Mouse (Mus musculus): ENCODE measurements at regions not wholly inside any gene's neighbourhood (a gene's known extent, or its start where the extent isn't known, plus 50 kb on each side); places are given as distances from the start of the nearest gene placed in this dataset.

DNA sequence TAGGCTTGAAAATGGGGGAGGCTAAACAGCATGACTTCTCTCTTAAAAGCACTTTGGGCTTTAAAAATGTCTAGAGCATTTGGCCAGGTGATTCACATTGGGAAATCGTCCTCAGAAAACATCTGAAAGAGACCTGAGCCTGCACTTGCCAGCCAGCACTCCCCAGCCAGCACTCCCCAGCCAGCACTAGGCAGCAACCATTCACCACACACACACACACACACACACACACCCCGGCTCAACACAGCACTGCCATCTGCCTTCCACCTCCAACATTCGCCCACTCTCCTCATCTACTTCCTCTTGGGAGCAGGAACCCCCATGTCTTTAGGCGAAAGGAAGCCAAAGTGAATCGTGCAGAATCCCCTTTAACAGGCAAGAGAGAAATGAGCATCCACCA, 85.4 kb downstream of the Atp23 start:
- no peak for DNase-seq (ENCODE audit: low spot score)

DNA sequence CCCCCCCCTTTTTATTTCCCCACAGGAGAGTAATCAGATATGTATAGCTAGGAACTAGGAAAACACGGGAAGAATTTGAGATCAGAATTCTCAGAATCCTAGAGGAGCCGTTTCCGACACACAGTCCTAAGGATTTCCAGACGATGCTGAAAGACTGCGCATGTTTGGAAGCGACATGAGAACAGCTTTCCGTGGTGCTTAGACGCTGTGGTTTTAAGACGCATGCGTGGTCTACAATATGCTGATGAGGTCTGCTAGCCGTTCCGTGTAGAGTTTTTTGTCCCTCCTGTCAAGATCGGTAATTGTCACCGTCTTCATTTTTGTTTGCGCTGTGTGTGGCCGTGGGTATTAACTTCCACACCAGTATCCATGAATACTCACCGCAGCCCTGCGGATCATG, 86.2 kb downstream of the Atp23 start:
- no peak for DNase-seq (ENCODE audit: low spot score)

DNA sequence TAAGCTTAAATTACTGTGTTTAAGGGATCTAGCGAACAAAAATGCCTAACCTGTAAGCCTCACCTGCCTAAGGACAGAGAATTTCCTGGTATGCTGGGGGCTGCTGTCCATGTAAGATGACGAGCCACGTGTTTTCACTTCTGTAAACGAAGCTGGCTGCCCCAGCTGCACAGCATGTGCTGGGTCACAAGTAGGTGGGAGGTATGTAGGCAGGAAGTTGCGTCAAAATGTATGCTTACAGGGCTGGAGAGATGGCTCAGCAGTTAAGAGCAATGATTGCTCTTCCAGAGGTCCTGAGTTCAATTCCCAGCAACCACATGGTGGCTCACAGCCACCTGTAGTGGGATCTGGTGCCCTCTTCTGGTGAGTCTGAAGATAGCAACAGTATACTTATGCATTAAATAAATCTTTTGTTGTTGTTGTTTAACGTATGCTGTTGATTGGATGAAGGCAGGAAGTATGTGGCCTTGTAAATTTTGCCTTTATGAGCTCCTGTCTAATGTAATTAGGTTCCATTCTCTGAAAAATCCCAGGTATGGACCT, 88.0 kb downstream of the Atp23 start:
- DNase-seq (ENCODE audit: low spot score), result no peak

DNA sequence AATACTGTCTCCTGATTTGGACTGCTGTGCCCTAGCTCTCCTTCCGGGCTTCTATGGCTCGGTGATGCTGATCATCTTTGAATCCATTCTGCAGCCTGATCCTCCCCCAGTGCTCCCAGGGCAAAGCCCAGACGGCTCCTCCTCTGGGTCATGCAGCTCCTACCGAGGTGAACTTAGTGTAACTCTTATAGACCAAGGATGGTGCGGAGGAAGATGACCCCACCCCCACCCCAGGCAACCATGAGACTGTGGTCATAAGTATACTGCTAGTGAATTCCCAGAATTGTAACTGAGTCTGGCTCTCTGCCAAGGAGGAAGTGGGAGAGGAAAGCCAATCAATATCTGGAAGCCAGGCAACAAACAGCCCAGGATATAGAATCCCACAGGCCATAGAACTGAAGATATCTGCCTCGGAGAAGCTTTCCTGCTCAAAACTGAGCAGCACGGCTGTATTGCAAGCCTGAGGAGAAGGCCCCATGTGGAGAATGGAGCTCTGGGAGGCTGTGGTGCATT, 88.9 kb downstream of the Atp23 start:
- DNase-seq (ENCODE audit: low spot score), result no peak

DNA sequence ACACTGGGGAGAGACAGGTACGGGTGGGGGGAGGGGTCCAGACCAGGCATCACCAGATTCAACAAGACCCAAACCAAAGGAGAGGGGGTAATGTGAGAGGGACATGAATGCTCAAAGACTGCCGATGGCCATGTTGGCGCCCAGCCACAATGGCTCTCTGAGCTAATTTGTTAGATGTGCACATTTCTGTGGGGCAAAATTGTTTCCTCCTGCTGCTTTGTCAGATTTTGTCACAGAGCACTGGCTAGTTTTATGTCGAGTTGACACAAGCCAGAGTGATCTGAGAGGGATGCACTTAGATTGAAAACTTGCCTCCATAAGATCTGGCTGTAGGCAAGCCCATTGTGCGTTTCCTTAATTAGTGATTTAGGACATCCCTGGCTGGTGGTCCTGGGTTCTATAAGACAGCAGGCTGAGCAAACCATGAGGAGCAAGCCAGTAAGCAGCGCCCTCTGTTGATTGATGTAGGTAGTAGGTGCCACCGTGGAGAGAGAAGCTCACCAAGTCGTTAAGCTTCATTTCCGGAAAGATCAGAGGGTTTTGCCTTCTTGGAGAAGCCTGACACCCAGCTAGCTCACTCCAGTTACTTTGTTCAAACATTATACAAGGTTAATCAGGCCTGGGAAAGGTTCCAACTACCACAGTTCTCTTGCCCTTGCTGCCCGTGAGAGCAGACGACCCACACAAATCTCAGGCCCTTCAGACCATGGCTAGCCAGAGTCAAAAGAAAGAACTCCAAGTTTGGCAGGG, 90.6 kb downstream of the Atp23 start:
- DNase-seq (ENCODE audit: low spot score), result no peak

DNA sequence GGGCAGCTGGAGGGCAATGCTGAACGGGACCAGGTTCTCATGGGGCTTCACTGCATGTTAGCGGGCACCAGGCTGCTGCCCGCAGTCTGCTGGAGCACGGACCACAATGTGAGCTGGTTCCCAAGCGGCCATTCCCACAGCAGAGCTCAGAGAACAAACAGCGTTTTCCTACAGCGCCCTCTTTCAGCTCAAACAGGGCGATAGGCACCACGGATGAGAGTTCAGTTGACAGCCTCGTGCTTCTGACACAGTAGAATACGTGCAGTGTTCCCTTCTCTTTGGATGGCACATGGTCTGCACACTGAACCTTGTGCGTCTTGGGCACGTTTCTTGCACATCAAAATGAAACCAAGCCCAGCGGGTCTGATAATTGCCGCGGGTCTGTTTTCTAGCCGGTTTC, 91.6 kb downstream of the Atp23 start:
- no peak for DNase-seq (ENCODE audit: low spot score)

DNA sequence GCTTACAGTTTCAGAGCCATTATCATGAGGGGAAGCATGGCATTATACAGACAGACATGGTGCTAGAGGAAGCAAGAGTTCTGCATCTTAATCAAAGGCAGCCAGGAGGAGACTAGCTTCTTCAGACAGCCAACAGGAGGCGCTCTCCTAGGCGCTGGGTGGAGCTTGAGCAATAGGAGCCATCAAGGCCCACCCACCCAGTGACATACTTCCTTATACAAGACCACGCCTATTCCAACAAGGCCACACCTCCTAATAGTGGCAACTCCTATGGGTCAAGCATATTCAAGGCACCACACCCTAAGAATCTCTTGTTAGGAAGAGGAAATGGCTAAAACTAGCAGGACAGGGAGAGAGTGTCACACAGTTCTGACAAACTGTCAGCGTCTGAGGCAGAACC, 94.3 kb downstream of the Atp23 start:
- DNase-seq (ENCODE audit: low spot score), result no peak

DNA sequence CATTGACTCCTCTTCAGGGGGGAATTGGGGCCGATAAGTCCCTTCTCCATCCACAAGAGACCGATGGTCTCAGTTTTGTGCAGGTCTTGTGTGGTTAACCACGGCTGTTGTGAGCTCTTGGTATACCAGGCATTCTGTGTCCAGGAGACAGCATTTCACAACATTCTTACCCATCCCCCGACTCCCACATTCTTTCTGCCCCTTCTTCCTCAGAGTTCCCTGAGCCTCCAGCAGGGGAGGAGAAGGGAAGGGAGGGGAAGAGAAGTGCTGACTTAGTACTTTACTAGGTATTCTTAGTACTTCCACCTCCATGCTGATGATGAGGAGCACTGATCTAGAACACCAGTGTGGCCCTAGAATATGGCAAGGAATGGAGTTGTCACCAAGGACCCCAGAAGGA, 98.4 kb downstream of the Atp23 start:
- no peak for DNase-seq (ENCODE audit: low spot score)

DNA sequence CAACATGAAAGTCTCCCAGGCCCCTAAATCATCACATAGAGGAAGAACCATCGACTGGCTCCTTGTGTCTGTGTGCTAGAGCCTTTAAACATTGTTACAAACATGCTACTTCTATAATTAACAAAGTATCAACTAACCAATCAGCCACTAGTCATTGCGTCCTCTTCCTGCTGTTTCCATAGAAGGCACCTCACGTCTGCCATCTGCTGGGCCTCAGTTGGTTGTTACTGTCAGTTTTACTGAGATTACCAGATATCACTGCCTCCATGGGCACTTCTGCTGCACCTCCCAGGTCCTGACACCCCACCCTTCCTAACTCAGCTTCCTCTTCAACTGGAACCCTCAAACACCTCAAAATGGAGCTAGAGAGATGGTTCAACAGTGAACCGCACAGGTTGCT, 101.8 kb downstream of the Atp23 start:
- DNase-seq (ENCODE audit: low spot score), result no peak

DNA sequence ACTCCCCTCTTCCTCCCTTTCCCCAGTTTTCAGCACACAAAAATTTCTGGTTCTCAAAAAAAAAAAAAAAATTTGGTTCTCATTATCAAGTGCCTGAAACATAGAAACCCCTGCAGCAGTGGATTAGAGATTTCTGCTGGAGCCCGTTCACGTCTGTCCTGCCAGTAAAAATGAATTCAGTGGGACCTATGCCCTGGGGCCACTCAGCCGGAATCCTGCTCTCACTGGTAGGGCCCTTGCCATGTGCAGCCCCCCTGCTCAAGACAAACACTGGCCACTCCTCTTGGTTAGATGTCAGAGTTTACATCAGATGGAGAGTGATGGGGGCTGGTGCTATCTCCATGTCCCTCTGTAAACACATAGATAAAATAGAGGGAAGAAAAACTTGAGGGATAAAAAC, 108.0 kb downstream of the Atp23 start:
- no peak for DNase-seq (ENCODE audit: low spot score)

DNA sequence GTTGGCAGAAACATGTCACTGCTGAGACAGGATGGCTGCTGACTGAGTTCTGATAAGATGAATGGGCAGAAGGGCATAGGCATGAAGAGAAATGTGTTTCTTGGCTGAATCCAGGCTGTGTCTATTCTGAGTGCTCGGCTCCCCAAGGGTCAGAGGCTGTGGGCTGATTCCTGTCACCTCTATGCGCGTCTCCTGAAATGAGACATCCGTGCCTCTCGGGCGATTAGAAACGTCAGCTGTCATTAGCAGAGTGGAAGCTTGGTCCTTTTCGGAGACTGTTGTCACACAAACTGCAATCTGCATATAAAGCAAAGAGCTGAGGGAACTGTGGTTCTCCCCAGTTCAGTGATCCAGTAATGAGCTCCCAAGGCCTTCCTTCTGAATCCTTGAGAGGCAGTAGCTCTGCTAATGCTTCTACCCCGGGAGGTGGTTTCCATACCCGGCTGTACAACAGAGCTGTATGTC, 108.8 kb downstream of the Atp23 start:
- DNase-seq (ENCODE audit: low spot score), result no peak

DNA sequence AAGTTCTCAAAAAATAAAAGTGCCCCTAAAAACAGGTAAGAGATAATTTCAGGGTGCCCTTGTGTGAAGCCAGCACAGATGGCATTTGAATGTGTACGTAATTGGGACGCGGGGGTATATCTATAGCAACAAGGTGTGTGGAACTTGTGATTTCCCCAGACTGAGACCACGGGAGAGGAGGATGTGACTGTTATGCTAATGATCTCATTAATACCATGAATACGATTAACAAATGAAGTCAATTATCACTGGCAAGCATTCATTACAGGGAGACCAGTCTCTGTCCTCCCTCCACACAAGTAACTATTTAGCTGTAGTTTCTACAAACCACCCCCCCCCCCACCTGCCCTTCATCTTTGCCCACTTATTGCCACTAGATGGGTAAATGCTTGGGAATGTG, 112.9 kb downstream of the Atp23 start:
- no peak for DNase-seq (ENCODE audit: low spot score)

DNA sequence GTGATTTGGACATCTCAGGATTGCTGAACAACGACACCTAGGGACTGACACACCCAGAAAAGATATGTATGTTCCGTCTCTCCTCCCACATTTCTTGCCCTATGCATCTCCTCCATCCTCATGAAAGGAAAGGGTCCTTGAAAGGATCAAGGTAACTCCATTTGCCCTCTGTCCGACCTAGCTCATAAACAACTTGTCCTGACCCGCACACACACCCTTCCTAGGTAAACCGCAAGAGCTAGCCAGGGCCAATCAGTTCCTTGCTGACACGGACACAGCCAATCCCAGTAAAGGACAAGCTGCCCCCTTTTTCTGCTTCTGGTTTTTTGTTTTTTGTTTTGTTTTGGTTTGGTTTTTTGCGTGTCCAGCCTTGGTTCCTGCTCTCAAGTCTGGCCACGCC, 118.0 kb downstream of the Atp23 start:
- no peak for DNase-seq (ENCODE audit: low spot score)

DNA sequence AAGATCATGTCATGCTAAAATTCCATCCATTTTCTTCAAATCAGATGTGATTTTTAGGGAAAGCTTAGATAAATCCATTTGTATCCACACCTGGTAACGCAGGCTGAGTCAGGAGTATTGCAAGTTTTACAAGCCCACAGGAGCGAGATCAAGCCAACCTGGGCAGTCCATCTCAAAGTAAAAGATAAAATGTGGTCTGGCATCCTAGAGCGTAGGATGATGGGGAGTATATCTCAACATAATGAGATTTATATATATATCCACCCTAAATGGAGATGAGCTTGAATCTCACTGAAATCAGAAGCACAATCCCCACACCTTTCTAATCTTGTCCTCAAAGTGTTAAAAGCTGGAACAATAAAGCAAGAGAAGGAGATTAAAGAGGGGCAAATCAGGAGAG, 124.6 kb downstream of the Atp23 start:
- no peak for DNase-seq (ENCODE audit: low spot score)

DNA sequence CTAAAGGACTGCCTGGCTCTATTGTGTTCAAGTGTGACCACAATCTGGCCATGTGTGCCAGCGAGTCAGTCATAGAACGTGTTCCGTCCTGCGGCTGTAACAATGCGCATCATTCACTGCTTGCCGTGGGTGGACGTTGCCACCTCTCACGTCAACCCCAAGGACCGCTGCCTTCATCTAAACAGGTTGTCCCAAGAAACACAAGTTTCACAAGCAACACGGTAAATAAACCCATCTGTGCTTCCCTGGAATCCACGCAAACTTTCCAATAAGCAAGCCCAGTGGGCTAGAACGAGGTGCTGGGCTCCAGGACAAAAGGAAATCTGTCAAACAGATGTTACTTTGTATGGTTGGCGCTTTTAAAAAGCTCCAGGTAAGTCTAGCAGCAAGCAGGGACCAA, 125.2 kb downstream of the Atp23 start:
- no peak for DNase-seq (ENCODE audit: low spot score)

DNA sequence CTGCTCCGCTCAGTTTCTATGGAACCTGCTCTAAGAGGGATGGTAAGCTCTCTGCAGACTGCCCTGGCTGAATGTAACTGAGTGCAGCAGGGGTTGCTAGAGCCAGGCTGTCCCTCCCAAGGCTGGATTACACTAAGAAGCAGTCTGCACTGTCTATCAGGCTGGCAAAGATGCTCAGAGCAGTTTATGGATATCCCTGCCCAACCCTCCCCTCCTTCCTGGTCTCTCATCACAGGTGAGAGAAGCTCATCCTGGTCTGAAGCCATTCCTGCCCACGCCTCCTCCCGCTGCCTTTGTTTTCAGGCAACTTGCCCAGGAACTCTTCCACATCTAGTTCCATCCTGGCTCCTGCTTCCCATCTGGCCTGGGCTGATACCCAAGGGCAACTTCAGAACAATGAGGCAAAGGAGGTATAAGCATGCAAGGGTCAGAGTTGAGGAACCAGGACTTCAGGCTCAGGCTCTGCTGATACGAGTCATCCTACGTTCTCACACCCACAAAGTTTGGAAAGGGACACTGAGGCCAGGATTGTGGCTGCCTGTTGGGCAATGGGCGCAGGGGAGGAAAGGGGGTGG, 130.6 kb downstream of the Atp23 start:
- DNase-seq (ENCODE audit: low spot score), result no peak

DNA sequence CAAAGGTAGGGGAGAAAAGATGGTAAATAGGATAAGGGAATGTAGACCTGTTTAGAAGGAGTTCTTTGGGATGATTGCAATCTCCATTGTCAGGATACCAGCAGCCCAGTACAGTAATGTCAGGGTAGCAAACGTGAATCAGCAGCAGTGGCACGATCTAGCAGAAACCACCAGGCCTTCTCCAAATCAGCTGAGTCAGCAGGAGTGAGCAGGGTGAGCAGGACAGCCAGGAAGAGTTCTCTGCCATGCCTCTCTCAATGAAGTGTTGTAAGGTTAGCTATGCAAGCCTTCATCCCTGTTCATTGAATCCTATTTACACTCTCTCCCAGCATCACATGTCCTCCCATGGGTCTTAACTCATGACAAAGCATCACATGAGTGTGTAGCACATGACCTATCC, 135.5 kb downstream of the Atp23 start:
- DNase-seq (ENCODE audit: low spot score), result no peak

DNA sequence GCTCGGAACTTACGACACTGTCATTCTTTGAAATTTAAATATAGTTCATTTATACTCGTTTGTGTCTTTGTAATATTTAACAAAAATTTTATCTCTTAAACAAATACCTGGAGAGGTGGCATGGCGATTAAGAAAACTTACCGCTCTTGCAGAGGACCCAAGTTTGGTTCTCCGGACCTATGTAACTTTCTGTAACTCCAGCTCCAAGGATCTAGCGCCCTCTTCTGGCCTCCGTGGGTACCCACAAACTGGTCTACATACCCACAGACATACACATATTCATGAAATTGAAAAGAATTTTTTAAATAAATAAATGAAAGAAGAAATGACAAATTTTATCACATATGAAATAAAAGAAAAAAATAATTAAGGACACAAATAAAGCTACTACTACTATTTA, 136.4 kb downstream of the Atp23 start:
- DNase-seq (ENCODE audit: low spot score), result no peak

DNA sequence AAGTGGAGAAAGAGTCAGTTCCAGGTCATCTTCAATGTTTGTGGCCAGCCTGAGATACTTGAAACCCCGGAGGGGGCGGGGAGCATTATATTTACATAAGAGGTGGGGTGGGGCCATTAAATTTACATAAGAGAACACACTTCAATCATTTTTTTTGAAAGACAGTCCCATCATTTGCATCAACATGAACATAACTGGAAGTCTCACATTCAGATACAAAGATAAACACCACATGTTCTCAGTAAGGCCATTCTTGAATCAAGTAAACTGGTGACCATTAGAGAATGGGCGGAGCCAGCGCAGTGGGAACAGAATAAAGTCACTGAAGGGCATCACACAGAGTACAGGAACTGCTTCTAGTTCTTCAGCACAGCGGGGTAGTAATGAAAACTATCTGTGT, 137.2 kb downstream of the Atp23 start:
- DNase-seq (ENCODE audit: low spot score), result no peak

DNA sequence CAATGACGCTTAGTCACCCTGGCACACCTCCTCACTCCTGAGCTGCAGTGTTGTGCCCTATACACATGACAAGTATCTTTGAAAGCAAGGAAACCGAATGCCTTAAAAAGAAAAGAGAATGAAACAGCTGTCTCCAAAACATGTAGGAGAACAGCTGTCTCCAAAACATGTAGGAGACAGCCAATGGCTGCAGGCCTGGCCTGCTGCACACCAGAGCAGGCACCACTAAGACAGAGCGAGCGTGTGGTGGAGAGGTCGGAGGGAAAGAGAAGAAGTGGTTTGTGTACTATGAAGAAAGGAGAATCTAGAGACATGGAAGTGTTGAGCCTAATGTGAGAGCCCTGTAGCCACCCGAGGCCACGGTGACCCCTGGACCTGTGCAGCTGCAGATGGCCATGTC, 142.5 kb downstream of the Atp23 start:
- no peak for DNase-seq (ENCODE audit: low spot score)

DNA sequence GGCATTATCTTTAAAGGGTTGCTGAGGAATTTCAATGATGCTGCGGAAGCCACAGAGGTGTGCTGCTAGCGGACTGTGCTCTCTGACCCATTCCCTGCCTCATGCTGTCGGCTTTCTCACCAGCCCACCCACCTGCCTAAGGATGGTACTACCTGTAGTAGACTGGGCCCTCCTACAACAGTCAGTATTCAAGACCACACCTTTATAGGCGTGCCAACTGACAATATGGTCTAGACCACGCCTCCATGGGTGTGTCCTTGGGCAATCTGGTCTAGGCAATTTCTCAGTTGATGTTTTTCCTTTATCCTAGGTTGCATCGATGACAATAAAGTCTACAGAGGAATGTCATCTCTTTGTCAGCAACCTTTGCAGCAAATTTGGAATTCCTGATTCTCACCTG, 148.0 kb downstream of the Atp23 start:
- no peak for DNase-seq (ENCODE audit: low spot score)

DNA sequence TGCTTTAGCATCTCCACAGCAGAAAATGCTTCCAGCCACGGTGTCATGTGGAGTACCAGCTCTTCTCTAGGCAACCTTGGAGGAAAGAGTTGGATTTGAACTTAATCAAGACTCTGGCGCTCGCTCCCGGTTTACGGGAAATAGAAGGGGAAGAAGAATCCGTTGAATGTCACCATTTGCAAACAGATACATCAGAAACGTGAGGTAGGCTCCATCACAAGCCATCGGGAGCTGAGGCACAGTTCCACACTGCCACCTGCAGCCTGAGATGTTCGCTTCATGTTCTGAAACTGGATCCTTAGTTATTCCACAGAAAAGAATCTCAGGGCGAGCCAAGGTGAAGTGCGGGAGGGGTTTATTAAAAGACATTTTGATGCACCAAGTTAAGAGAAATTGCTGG, 148.5 kb downstream of the Atp23 start:
- DNase-seq (ENCODE audit: low spot score), result no peak

DNA sequence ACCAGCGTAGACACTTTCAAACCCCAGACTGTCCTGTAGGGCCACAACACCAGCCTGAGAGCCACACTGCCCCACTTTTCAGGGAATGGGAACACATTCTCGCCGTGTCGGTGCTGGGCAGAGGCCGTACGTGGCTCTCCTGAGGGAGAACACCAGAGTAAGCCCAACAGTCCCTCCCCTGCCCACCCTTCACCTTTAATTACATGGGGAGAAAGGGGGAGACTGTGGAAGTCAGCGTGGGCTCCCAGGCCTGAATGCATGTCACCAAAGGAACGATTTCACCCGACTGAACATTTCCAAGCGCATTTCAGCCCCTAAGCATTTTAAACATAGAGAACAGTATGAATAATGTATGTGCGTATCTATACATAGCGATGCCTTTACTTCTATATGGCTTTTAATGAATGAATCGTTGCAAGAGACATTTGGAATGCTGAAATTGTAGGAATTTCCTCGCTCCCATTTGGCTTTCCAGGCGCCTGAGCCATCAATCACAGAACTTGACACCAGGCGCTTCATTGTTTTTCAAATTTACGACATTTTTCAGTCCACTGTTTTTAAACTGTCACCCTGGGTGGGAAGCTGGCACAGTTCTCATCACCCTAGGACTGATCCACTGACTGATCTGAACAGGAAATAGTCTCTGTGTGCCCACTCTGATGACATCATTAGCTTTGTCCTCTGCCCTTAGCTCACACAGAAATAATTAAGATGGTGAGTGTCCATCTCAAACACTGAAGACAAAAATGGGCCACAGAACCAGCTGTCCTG, 152.3 kb downstream of the Atp23 start:
- DNase-seq (ENCODE audit: low spot score), result no peak
